Mouse (Mus musculus): Measurements from ENCODE around the gene Chd5. TPM values are rescaled to one million over a fixed set of nuclear protein-coding genes. Genes with fewer than 3 reads are reported as not detected.

Chd5 gene
- total RNA-seq, 1 experiment from 2014 or later: 0.12 TPM

GRCm38 (mm10) chr4:152313934-152314333 lies 24.5 kb upstream of the Chd5 start:
- ATAC-seq (ENCODE audit: extremely low read depth, insufficient number of reproducible peaks, low FRiP score, poor library complexity, severe bottlenecking): no peak

GRCm38 (mm10) chr4:152315498-152316213 lies 22.8 kb upstream of the Chd5 start:
- no peak for ATAC-seq (ENCODE audit: extremely low read depth, insufficient number of reproducible peaks, low FRiP score, poor library complexity, severe bottlenecking)

- no peak for ATAC-seq (ENCODE audit: extremely low read depth, insufficient number of reproducible peaks, low FRiP score, poor library complexity, severe bottlenecking)
These were observed 20.8 kb upstream of the Chd5 start for GRCm38 (mm10) chr4:152317631-152318033.

- peak; percentile 65 for ATAC-seq (ENCODE audit: extremely low read depth, insufficient number of reproducible peaks, low FRiP score, poor library complexity, severe bottlenecking)
These were observed 19.8 kb upstream of the Chd5 start, which contains the start of gene Rnf207 for GRCm38 (mm10) chr4:152318517-152319234. Rnf207 (minus strand) TSS chr4:152318993.

- no peak for ATAC-seq (ENCODE audit: extremely low read depth, insufficient number of reproducible peaks, low FRiP score, poor library complexity, severe bottlenecking)
These were observed 17.0 kb upstream of the Chd5 start for GRCm38 (mm10) chr4:152321464-152321863.

GRCm38 (mm10) chr4:152324641-152325562 lies 13.5 kb upstream of the Chd5 start:
- no peak for ATAC-seq (ENCODE audit: extremely low read depth, insufficient number of reproducible peaks, low FRiP score, poor library complexity, severe bottlenecking)

- ATAC-seq (ENCODE audit: extremely low read depth, insufficient number of reproducible peaks, low FRiP score, poor library complexity, severe bottlenecking): peak; percentile 96
These were observed 12.7 kb upstream of the Chd5 start, which contains the start of gene Rpl22 for GRCm38 (mm10) chr4:152325574-152326411. Rpl22 (plus strand) TSS chr4:152325742.

GRCm38 (mm10) chr4:152326543-152326942 lies 11.9 kb upstream of the Chd5 start:
- no peak for ATAC-seq (ENCODE audit: extremely low read depth, insufficient number of reproducible peaks, low FRiP score, poor library complexity, severe bottlenecking)

- no peak for ATAC-seq (ENCODE audit: extremely low read depth, insufficient number of reproducible peaks, low FRiP score, poor library complexity, severe bottlenecking)
These were observed 9.8 kb upstream of the Chd5 start for GRCm38 (mm10) chr4:152328691-152329090.

GRCm38 (mm10) chr4:152332952-152333351 lies 5.5 kb upstream of the Chd5 start:
- peak; percentile 36; the same call in 1 of the 2 replicates for ATAC-seq (ENCODE audit: extremely low read depth, insufficient number of reproducible peaks, low FRiP score, poor library complexity, severe bottlenecking)

- no peak for ATAC-seq (ENCODE audit: extremely low read depth, insufficient number of reproducible peaks, low FRiP score, poor library complexity, severe bottlenecking)
These were observed 4.9 kb upstream of the Chd5 start for GRCm38 (mm10) chr4:152333587-152333986.

GRCm38 (mm10) chr4:152337772-152338171 lies 679 bp upstream of the Chd5 start:
- no peak for ATAC-seq (ENCODE audit: extremely low read depth, insufficient number of reproducible peaks, low FRiP score, poor library complexity, severe bottlenecking)

- ATAC-seq (ENCODE audit: extremely low read depth, insufficient number of reproducible peaks, low FRiP score, poor library complexity, severe bottlenecking): no peak
These were observed 891 bp downstream of the Chd5 start for GRCm38 (mm10) chr4:152339293-152339790.

- ATAC-seq (ENCODE audit: extremely low read depth, insufficient number of reproducible peaks, low FRiP score, poor library complexity, severe bottlenecking): no peak
These were observed 2.3 kb downstream of the Chd5 start for GRCm38 (mm10) chr4:152340584-152341284.

- ATAC-seq (ENCODE audit: extremely low read depth, insufficient number of reproducible peaks, low FRiP score, poor library complexity, severe bottlenecking): no peak
These were observed 4.8 kb downstream of the Chd5 start for GRCm38 (mm10) chr4:152343296-152343695.

- no peak for ATAC-seq (ENCODE audit: extremely low read depth, insufficient number of reproducible peaks, low FRiP score, poor library complexity, severe bottlenecking)
These were observed 6.2 kb downstream of the Chd5 start for GRCm38 (mm10) chr4:152344651-152345050.

GRCm38 (mm10) chr4:152345120-152345889 lies 6.9 kb downstream of the Chd5 start:
- ATAC-seq (ENCODE audit: extremely low read depth, insufficient number of reproducible peaks, low FRiP score, poor library complexity, severe bottlenecking): no peak
